8 mouse cellular contexts compared by ENCODE assay signal in the genomic region with DNA sequence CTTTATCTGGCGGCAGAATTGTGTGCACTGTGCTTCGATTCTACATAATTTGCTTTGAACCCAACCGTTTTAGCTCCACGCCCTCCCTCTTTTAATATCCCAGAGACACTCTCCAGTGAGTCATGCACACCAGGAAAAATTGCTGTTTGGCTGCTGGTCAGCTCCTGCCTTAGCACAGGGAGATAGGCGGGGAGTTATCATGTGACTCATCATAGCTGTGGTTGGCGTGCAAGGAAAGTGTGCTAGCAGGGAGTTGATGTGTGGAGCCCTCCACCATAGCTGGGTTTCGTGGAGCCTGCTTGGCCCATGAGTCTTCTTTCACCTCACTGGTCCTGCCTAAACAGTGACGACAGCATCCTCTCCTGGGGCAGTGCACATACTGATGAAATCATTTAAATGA. TPM values are rescaled to one million over a fixed set of nuclear protein-coding genes. Genes with fewer than 3 reads are reported as not detected.
DNase-seq lines count a peak whose midpoint lies in the region; ATAC-seq lines count a peak whose summit lies in the region.

No protein-coding gene starts in this region.

- peak; percentile 51 for DNase-seq in gastrocnemius, adult 18-20 months (ENCODE audit: low spot score)
- DNase-seq in gastrocnemius, adult 8-10 months (ENCODE audit: low spot score in 2 of 2) = no peak
- peak; percentile 92 for DNase-seq in NIH3T3 (ENCODE audit: low read depth)
- peak; percentile 68 for DNase-seq in gastrocnemius, postnatal 14 days
- peak; percentile 21 to 77 for DNase-seq in left cerebral cortex, adult 8-10 months (ENCODE audit: low spot score in 2 of 2)
- DNase-seq in right cerebral cortex, postnatal 36 days (ENCODE audit: low spot score in 2 of 2) = peak; percentile 70 to 74
- DNase-seq in spleen, adult 12 weeks (ENCODE audit: low spot score) = no peak

- intact Hi-C loops in gastrocnemius, postnatal 14 days (cut with DNase I; ENCODE audit: low total_unique reads) = no loop called here

- ATAC-seq in megakaryocyte-erythroid progenitor cell, adult 5-6 weeks (replicated peaks; ENCODE audit: low FRiP score, low TSS enrichment, poor library complexity, severe bottlenecking) = no peak

RNA-seq across cellular contexts. Expression of a gene that starts 33.9 kb away (rescaled TPM):
- total RNA-seq in gastrocnemius, adult 18-20 months (2021) = not detected
- total RNA-seq in gastrocnemius, adult 8-10 months (2022) = under 1 TPM in 1 of 4 experiments, not detected in 3; 0.21 TPM
- under 1 TPM in 1 of 2 experiments, not detected in 1; 0.14 TPM for total RNA-seq in gastrocnemius, postnatal 14 days (2021)
- under 1 TPM in 3 of 4 experiments, not detected in 1; 0.16 to 0.49 (median 0.41) TPM for total RNA-seq in left cerebral cortex, adult 8-10 months (2022)
- total RNA-seq in megakaryocyte-erythroid progenitor cell, adult 5-6 weeks (2014; fragmentation: Nextera tagmentation) = 0.12 and 2.7 TPM in 2 replicates
- total RNA-seq in megakaryocyte-erythroid progenitor cell, adult 5-6 weeks (2017) = 0.52 and 5.2 TPM in 2 replicates

RNA-seq across cellular contexts. Expression of a gene that starts 57.8 kb away (rescaled TPM):
- 10 to 100 TPM; 27.6 to 29.3 TPM for total RNA-seq in gastrocnemius, adult 18-20 months (2021)
- 10 to 100 TPM; 25.3 to 34.4 (median 28.3) TPM for total RNA-seq in gastrocnemius, adult 8-10 months (2022)
- 10 to 100 TPM; 23.8 to 29.4 TPM for total RNA-seq in gastrocnemius, postnatal 14 days (2021)
- 100 to 1,000 TPM in 1 of 4 experiments, 10 to 100 TPM in 3; 94.6 to 101 (median 96.9) TPM for total RNA-seq in left cerebral cortex, adult 8-10 months (2022)
- total RNA-seq in megakaryocyte-erythroid progenitor cell, adult 5-6 weeks (2014; fragmentation: Nextera tagmentation) = 1.2 and 5.4 TPM in 2 replicates
- total RNA-seq in megakaryocyte-erythroid progenitor cell, adult 5-6 weeks (2017) = 3.0 and 5.8 TPM in 2 replicates

Comparison
In these comparisons a context has a peak if more than half of its experiments do, and no peak if none do; other contexts are left out.
1. DNase-seq: peak in gastrocnemius, adult 18-20 months (single experiment), NIH3T3 (single experiment), gastrocnemius, postnatal 14 days (single experiment), left cerebral cortex, adult 8-10 months (2 of 2) and right cerebral cortex, postnatal 36 days (2 of 2); none in gastrocnemius, adult 8-10 months (0 of 2) and spleen, adult 12 weeks (single experiment).